Mouse (Mus musculus) lung, adult 18-20 months (tissue): ENCODE data around the gene 9330159F19Rik.

Experiments
- DNase-seq, 2 experiments: peaks; one replicate each; pipeline ENCODE4 v3.0.0; 2022; ENCODE audit warnings: mixed read lengths in 2 of 2

Gene 9330159F19Rik

GRCm38 (mm10) chr10:29211453-29211852, at the start of gene 9330159F19Rik:
Gene 9330159F19Rik (plus strand): TSS chr10:29211606.
- peak in 1 of 2 experiments; percentile 46 for DNase-seq

- DNase-seq, result no peak
Measured at GRCm38 (mm10) chr10:29161664-29162063, 49.7 kb upstream of the 9330159F19Rik start.

GRCm38 (mm10) chr10:29173778-29174177, 37.6 kb upstream of the 9330159F19Rik start:
- no peak for DNase-seq

- no peak for DNase-seq
Measured at GRCm38 (mm10) chr10:29175656-29176055, 35.8 kb upstream of the 9330159F19Rik start.

- no peak for DNase-seq
Measured at GRCm38 (mm10) chr10:29176881-29177280, 34.5 kb upstream of the 9330159F19Rik start.

- no peak for DNase-seq
Measured at GRCm38 (mm10) chr10:29178003-29178402, 33.4 kb upstream of the 9330159F19Rik start.

- no peak for DNase-seq
Measured at GRCm38 (mm10) chr10:29180210-29180609, 31.2 kb upstream of the 9330159F19Rik start.

- no peak for DNase-seq
Measured at GRCm38 (mm10) chr10:29181046-29181445, 30.4 kb upstream of the 9330159F19Rik start.

GRCm38 (mm10) chr10:29193769-29194168, 17.6 kb upstream of the 9330159F19Rik start:
- no peak for DNase-seq

- no peak for DNase-seq
Measured at GRCm38 (mm10) chr10:29196811-29197210, 14.6 kb upstream of the 9330159F19Rik start.

GRCm38 (mm10) chr10:29198642-29199041, 12.8 kb upstream of the 9330159F19Rik start, which contains the start of gene Gm49353:
Gene Gm49353 (plus strand): TSS chr10:29198954.
- DNase-seq, result no peak

GRCm38 (mm10) chr10:29199835-29200234, 11.6 kb upstream of the 9330159F19Rik start:
- DNase-seq, result no peak

- DNase-seq, result no peak
Measured at GRCm38 (mm10) chr10:29200609-29201008, 10.8 kb upstream of the 9330159F19Rik start.

- peak in 1 of 2 experiments; percentile 24 for DNase-seq
Measured at GRCm38 (mm10) chr10:29206730-29207129, 4.7 kb upstream of the 9330159F19Rik start.

GRCm38 (mm10) chr10:29208735-29209134, 2.7 kb upstream of the 9330159F19Rik start:
- DNase-seq, result no peak

GRCm38 (mm10) chr10:29213534-29214100, 2.2 kb downstream of the 9330159F19Rik start:
- no peak for DNase-seq

- no peak for DNase-seq
Measured at GRCm38 (mm10) chr10:29216957-29217356, 5.6 kb downstream of the 9330159F19Rik start.

GRCm38 (mm10) chr10:29217451-29217850, 6.0 kb downstream of the 9330159F19Rik start:
- no peak for DNase-seq

GRCm38 (mm10) chr10:29225329-29225728, 13.9 kb downstream of the 9330159F19Rik start:
- peak in 1 of 2 experiments; percentile 6 for DNase-seq

- DNase-seq, result no peak
Measured at GRCm38 (mm10) chr10:29231208-29231607, 19.8 kb downstream of the 9330159F19Rik start.
